Mouse (Mus musculus): ENCODE measurements at regions not wholly inside any gene's neighbourhood (a gene's known extent, or its start where the extent isn't known, plus 50 kb on each side); places are given as distances from the start of the nearest gene placed in this dataset.

DNA sequence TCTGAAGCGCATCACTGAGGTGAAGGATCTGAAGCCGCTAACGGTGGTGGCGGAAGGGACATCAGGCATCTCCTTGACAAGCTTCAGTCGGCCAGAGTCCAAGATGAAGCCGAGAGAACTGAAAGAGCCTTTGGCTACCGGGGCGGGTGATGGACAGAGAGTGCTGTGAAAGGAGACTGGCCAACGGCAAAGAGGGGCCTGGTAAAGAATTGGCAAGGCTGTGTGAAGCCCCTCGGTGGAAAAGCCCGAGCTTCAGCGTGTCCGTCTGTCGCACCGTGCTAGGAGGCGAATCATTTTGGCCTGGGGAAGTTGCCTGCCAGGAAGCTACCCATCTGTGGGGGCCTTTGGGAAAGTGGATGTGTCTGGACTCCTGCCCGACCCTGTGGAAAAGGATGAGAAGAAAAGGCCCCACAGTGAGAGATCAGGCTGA, 74.6 kb upstream of the Ankrd55 start:
- no peak for DNase-seq (ENCODE audit: extremely low spot score in 1 of 2, low spot score in 2 of 2)
- intact Hi-C loops (cut with DNase I), result no loop called here

DNA sequence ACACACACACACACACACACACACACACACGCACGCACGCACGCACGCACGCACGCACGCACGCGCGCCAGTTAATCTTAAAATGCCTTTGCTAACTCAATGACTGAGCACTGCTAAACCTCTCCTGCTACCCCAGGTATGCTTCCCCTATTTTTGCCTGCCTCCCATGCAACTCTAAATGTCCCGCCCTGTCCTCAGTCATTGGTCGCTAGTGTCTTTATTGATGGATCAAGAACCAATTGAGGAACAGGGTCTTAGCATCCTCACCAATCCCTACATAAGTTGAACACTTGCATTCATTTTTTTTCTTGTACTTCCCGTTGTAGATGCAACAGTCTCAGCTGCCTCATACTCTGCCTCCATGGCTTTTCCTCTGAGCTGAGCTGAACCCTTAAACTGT, 72.2 kb upstream of the Ankrd55 start:
- intact Hi-C loops (cut with DNase I), result no loop called here
- DNase-seq (ENCODE audit: extremely low spot score in 1 of 2, low spot score in 2 of 2), result no peak

DNA sequence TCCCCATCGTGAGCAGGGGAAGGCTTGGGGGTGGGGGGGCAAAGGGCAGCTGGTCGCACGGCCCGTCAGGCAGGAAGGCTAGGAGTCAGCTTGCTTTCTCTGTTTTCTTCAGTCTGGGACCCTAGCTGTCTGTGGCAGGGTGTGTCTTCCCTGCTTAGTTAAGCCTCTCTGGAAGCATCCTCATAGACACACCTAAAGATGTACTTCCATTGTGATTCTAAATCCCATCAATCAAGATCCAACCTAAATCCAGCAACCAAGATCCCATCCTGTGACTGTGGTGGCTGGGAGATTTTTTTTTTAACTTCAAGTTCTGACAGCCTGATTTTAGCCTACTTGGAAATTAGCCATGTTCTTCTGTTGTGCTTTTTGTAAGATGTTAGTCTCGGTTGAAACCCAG, 69.9 kb upstream of the Ankrd55 start:
- intact Hi-C loops (cut with DNase I), result no loop called here
- DNase-seq (ENCODE audit: extremely low spot score in 1 of 2, low spot score in 2 of 2), result no peak

DNA sequence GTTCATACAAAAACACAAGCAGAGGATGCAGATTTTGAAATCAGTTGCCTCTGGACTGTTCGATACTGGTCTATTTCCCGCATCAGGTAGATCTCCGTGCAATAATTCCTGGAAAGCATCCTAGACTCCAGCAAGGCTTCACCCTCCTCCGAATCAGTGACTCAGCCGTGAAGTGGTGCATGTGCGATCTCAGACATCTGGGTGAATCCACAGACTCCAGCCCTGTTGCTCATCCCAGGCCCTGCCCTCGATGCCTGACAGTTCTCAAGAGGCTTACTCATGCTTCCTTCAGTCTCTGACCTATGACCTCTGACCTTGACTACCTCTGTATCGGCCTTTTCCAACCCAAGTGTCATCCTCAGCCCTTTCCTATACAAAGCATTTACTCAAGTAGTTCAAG, 68.1 kb upstream of the Ankrd55 start:
- DNase-seq (ENCODE audit: extremely low spot score in 1 of 2, low spot score in 2 of 2), result no peak
- intact Hi-C loops (cut with DNase I), result no loop called here

DNA sequence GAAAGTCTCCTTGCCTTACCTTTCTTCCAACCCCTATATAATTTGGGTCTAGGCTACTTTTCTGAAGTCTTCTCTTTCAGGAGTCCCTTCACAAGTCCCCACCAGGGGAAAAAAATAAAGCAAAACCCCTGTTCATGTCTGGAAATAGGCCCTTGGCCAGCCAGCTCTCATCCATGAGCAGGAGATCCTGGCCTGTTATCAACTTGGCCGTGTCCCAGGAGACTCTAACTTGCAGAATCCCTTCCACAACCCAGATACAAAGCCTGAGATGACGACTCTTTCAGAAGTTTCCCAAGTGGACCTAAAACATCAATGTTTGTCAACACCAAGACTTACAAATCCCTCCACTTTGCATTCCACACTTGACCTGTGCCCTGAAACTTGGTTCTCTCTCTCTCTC, 64.6 kb upstream of the Ankrd55 start:
- intact Hi-C loops (cut with DNase I), result no loop called here
- no peak for DNase-seq (ENCODE audit: extremely low spot score in 1 of 2, low spot score in 2 of 2)

DNA sequence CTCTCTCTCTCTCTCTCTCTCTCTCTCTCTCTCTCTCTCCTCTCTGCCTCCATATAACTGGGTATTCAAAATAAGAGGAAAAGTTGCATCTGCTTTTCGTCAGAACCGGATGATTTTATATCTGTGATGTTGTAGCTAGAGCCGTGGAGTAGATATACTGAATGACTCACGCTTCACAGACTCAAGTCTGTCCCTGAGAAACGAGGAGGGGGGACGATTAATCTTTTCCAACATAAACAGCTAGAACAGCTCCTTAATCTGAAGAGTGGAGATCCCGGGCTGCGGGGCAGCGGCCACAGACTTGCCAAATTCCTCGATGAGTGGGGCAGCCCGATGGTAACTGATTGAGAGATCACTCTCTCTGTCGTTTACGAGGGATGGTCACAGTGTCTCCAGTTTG, 60.5 kb upstream of the Ankrd55 start:
- intact Hi-C loops (cut with DNase I), result no loop called here
- DNase-seq (ENCODE audit: extremely low spot score in 1 of 2, low spot score in 2 of 2), result no peak

DNA sequence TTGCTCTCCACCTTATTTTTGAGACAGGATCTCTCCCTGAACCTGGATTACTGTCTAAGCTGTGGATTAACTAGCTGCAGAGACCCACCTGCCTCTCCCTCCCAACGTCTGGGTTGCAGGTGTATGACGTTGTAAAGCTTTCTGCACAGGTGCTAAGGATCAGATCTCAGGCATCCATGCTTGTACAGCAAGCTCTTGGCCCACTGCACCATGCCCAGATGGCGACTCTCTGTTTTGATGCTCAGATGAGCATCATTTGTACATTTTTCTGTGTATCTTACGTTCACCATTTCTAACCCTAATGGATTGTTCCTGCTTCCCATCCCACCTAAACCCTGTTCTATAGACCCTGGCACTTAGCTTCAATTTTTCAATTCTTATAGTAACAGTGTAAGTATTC, 59.4 kb upstream of the Ankrd55 start:
- intact Hi-C loops (cut with DNase I), result no loop called here
- no peak for DNase-seq (ENCODE audit: extremely low spot score in 1 of 2, low spot score in 2 of 2)

DNA sequence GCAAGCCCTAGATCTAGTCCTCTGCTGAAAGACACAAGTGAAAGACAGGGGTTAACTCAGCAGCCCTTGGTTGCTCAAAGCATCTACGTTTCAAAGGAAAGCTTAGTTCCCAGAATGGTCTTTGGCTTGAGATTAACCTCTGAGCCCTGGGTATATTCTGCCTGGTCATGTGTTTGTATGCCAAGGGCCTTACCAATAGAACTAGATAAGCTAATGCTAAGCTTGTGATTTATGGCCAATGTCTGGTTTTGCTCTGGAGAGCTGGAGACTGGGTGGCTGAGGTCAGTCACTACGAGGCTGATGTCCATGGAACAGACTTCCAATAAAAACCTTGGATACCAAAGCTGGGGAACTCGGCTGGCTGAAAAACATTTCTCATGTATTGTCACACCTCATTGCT, 58.1 kb upstream of the Ankrd55 start:
- DNase-seq (ENCODE audit: extremely low spot score in 1 of 2, low spot score in 2 of 2), result no peak
- intact Hi-C loops (cut with DNase I), result no loop called here

DNA sequence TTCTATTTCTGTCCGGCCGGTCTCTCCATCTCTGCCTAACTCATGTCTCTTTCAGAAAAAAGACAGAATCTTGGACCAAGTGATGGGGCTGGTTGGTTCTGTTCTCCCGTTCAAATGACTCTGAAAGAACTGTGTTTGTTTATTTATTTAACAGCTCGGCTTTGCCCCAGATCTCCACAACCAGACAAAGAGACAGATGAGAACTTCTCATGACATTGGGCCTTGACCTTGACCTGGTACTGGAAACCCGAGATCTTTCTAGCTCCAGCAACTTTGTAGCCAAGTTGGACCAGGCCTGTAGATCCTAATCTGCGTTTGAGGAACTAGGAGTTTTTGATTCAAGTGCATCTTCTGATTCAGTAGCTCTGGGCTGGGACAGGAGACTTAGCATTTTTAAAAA, 53.6 kb upstream of the Ankrd55 start:
- intact Hi-C loops (cut with DNase I), result no loop called here
- no peak for DNase-seq (ENCODE audit: extremely low spot score in 1 of 2, low spot score in 2 of 2)

DNA sequence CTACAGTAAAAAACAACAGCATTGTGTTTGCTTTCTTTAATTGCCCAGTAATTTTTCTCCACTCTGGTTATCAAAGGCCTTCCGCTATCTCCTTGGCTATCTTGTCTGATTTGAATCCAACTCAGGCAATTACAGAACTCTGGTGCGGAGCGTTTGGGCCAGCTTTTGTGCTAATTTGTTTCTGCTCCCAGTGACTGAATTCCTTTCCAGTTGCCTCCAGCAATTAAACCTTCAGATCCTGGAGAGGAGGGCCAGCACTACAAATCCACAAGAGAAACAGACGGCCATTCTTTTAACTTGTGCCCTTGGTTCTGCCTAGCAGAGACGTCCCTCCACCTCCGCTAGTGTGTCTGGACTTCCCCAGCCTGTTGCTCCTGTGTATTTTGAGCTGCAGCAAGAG, 51.3 kb upstream of the Ankrd55 start:
- no peak for DNase-seq (ENCODE audit: extremely low spot score in 1 of 2, low spot score in 2 of 2)
- intact Hi-C loops (cut with DNase I), result no loop called here

DNA sequence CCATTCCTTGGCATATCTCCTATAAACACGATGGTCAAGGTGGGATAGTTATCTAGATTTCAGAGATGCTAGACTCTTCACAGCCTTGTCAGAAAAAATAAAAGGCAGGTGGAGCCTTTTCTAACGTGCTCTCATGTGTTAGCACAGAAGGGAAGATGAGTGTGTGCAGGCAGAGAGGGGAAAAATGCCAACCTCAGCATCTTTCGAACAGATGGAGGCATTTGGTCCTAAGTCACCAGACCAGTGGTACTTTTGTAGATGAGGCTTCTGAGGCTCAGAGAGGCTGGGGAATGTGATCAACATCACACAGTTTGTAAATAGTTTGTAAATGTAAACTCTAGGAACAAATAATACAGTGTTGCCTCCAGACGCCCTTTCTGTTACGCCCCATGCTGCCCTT, 50.9 kb upstream of the Ankrd55 start:
- DNase-seq (ENCODE audit: extremely low spot score in 1 of 2, low spot score in 2 of 2), result no peak
- intact Hi-C loops (cut with DNase I), result no loop called here

DNA sequence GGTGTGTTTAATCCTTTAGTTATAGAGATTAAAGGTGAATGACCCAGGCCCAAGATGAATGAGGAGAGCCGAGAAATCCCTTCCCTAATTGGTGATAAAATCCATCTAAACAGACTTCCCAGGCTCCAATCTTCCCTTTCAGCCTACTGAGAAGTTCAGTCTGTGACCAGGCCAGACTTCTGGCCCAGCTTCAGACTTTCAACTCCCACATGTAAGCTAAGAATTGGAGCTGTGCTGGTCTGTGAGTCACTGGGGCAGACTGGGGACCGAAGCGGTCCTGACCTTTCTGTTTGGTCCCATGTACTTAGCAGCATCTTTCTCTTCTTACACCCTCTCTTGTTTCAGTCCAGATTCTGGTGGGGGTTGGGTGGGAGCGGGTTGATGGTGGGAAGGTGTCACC, 50.3 kb upstream of the Ankrd55 start:
- DNase-seq (ENCODE audit: extremely low spot score in 1 of 2, low spot score in 2 of 2), result no peak
- intact Hi-C loops (cut with DNase I), result no loop called here

Data from left cerebral cortex, postnatal 10 days (tissue).